26 mouse cellular contexts compared by ENCODE assay signal in genomic region chr3:128938536-128938935, GRCm38 (mm10).
"Had no signal": no experiment of that assay in that cellular context is flagged by ENCODE, and none has a peak within 500 bp of the region (broad histone marks: within the 10 kb centered on the region; RNA-seq: fewer than 3 reads in every experiment).

No protein-coding gene starts in this region.

- H3K9ac ChIP-seq: heart, embryonic 13.5 days; heart, embryonic 15.5 days; hindbrain, embryonic 13.5 days; hindbrain, embryonic 15.5 days; kidney, embryonic 15.5 days; limb, embryonic 13.5 days; limb, embryonic 15.5 days; liver, embryonic 12.5 days; liver, embryonic 14.5 days had no signal

- H3K9me3 ChIP-seq: heart, embryonic 13.5 days; heart, embryonic 15.5 days; hindbrain, embryonic 13.5 days; hindbrain, embryonic 15.5 days; kidney, embryonic 15.5 days; limb, embryonic 13.5 days; limb, embryonic 15.5 days; liver, embryonic 12.5 days had no signal

- H3K4me2 ChIP-seq: heart, embryonic 11.5 days; heart, embryonic 13.5 days; heart, embryonic 15.5 days; hindbrain, embryonic 13.5 days; hindbrain, embryonic 15.5 days; kidney, embryonic 15.5 days; limb, embryonic 13.5 days; limb, embryonic 15.5 days; liver, embryonic 12.5 days had no signal

- H3K36me3 ChIP-seq: heart, embryonic 13.5 days; heart, embryonic 15.5 days; hindbrain, embryonic 13.5 days; hindbrain, embryonic 15.5 days; kidney, embryonic 15.5 days; limb, embryonic 13.5 days; limb, embryonic 15.5 days; liver, embryonic 12.5 days had no signal

- ATAC-seq: hindbrain, postnatal 0 days; intestine, embryonic 16.5 days; liver, embryonic 12.5 days had no signal

- H3K4me1 ChIP-seq: heart, embryonic 13.5 days; heart, embryonic 15.5 days; hindbrain, embryonic 13.5 days; hindbrain, embryonic 15.5 days; kidney, embryonic 15.5 days; limb, embryonic 13.5 days; limb, embryonic 15.5 days; liver, embryonic 12.5 days had no signal

- H3K27me3 ChIP-seq: heart, embryonic 13.5 days; heart, embryonic 15.5 days; hindbrain, embryonic 13.5 days; hindbrain, embryonic 15.5 days; kidney, embryonic 15.5 days; limb, embryonic 13.5 days; limb, embryonic 15.5 days; liver, embryonic 12.5 days had no signal

- DNase-seq: gastrocnemius, postnatal 14 days; gastrocnemius, postnatal 36 days; heart, adult 11 months; heart, adult 2 months; heart, postnatal 14 days; heart, postnatal 36 days; kidney, adult 11 months; kidney, adult 8-10 months; kidney, postnatal 14 days; kidney, postnatal 36 days; layer of hippocampus, adult 9-11 months; layer of hippocampus, postnatal 36 days; left cerebral cortex, postnatal 4 days had no signal

- H3K27ac ChIP-seq: heart, adult 2 months; heart, embryonic 13.5 days; heart, embryonic 15.5 days; hindbrain, embryonic 13.5 days; hindbrain, embryonic 15.5 days; hindbrain, postnatal 0 days; kidney, embryonic 15.5 days; kidney, postnatal 0 days; limb, embryonic 13.5 days; limb, embryonic 15.5 days; liver, embryonic 12.5 days; liver, embryonic 14.5 days had no signal

- H3K4me3 ChIP-seq: heart, adult 2 months; heart, embryonic 13.5 days; heart, embryonic 15.5 days; hindbrain, embryonic 13.5 days; hindbrain, embryonic 15.5 days; kidney, embryonic 15.5 days; limb, embryonic 13.5 days; limb, embryonic 15.5 days; liver, embryonic 12.5 days had no signal
